Mouse (Mus musculus): Measurements from ENCODE around the gene Btg3. TPM values are rescaled to one million over a fixed set of nuclear protein-coding genes. Genes with fewer than 3 reads are reported as not detected.

Btg3 gene
- total and polyA plus RNA-seq, 2 experiments from 2014 or later: 7.5 to 61.4 TPM

DNA sequence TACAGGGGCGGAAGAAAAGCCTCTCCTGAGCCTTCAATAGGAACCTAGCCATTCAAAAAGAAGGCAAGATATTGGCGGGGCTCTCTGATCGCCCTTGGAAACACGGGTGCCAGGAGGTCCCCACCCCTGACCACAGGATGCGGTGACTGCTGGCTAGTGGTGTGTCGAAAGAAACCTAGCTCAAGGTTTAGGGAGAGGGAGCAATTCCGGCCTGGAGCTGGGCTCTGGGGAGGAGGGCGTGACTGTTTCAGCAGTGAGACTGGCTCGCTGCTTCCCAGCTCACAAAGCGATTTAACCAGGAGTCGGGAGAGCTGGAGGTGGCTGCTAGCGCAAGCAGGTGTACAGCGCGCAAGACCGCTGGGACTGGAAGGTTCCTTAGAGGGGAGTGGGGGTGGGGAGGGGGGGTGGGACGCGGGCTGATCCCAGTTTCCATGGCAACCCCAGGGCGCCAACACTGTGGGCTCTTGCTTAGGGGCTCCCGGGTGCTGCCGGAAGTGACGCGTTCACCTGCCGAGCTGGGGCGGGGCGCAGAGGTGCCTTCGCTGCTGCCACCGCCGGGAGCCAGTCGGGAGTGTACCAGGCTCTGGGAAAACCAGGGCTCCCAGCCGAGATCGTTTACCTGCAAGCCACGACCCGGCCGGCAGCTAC, 75.7 kb downstream of the Btg3 start, which contains the start of gene Cxadr:
Gene Cxadr, plus strand, starts transcription at position 307 of the 648 bp plus-strand sequence.
- ATAC-seq (ENCODE audit: insufficient read depth, low read depth) (peak; percentile 84), DNase-seq (ENCODE audit: low spot score) (peak; percentile 70)
- Histone ChIP-seq H3K27ac (ENCODE audit: low read depth) (peak within 1 kb of the TSS; percentile 65), H3K9ac (replicated peaks; ENCODE audit: low read depth, low read length) (peak within 1 kb of the TSS; percentile 75), H3K36me3 (replicated peaks; ENCODE audit: control insufficient read depth, insufficient read depth, low read length) (no peaks in the 10 kb centered on the region), H3K4me1 (ENCODE audit: control insufficient read depth, insufficient read depth) (peaks cover 11% of the 10 kb centered on the region), H3K4me3 (ENCODE audit: low read depth, low read length) (peak within 1 kb of the TSS; percentile 64), H3K27me3 (ENCODE audit: control insufficient read depth, insufficient read depth, low read length) (no peaks in the 10 kb centered on the region), H3K9me3 (replicated peaks; ENCODE audit: control insufficient read depth, low read length) (no peaks in the 10 kb centered on the region), H3K4me2 (ENCODE audit: low read depth, low read length) (peak within 1 kb of the TSS; percentile 77)
- 2% methylated on average over 31 of the region's 34 CpGs for WGBS
- TF ChIP-seq CTCF (IDR thresholded peaks at IDR 0.05; ENCODE audit: low read depth): no peak
- no peak for TF ChIP-seq EP300 (IDR thresholded peaks at IDR 0.05; ENCODE audit: low read depth)

DNA sequence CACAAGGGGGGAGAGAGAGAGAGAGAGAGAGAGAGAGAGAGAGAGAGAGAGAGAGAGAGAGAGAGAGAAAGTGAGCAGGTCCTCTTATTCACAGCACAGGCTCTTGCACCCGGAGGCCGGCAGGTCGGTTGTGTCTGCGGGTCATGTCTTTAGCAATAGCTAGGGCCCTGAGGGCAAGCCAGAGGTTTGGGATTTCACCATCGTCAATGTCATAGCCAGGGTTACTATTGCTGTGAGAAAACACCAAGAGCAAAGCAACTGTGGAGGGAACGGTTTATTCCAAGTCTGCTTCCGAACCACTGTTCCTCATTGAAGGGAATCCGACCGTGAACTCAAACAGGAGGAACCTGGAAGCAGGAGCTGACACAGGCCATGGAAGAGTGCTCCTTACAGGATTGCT, 80.9 kb downstream of the Btg3 start:
- Histone ChIP-seq H3K4me3 (ENCODE audit: low read depth, low read length) (no peak overlapping the region), H3K9me3 (replicated peaks; ENCODE audit: control insufficient read depth, low read length) (no peaks in the 10 kb centered on the region), H3K9ac (replicated peaks; ENCODE audit: low read depth, low read length) (no peak overlapping the region), H3K36me3 (replicated peaks; ENCODE audit: control insufficient read depth, insufficient read depth, low read length) (no peaks in the 10 kb centered on the region), H3K4me1 (ENCODE audit: control insufficient read depth, insufficient read depth) (no peaks in the 10 kb centered on the region), H3K4me2 (ENCODE audit: low read depth, low read length) (no peak overlapping the region), H3K27me3 (ENCODE audit: control insufficient read depth, insufficient read depth, low read length) (no peaks in the 10 kb centered on the region), H3K27ac (ENCODE audit: low read depth) (no peak overlapping the region)
- DNase-seq (ENCODE audit: low spot score) (no peak), ATAC-seq (ENCODE audit: insufficient read depth, low read depth) (no peak)
- TF ChIP-seq EP300 (IDR thresholded peaks at IDR 0.05; ENCODE audit: low read depth): no peak
- no peak for TF ChIP-seq CTCF (IDR thresholded peaks at IDR 0.05; ENCODE audit: low read depth)
- 81% methylated on average over 9 of the region's 9 CpGs for WGBS

DNA sequence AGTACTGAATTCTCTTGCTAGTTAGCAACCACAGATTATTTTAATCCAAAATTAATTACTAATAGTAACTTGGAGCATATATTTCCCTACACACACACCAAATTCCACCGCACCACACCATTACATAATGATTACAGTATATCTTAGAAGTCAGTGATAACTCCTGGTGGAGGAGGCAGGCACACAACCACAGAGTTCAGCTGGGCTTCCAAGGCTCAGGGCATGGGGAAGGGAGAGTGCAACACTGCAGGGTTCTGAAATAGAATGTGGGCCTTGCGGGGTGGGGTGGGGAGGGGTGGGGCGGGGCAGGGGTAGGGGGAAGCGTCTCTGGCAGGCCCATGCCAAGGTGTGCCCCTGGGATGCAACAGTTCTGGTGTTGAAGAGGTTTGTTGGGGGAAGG, 81.4 kb downstream of the Btg3 start:
- Histone ChIP-seq H3K4me2 (ENCODE audit: low read depth, low read length) (no peak overlapping the region), H3K9me3 (replicated peaks; ENCODE audit: control insufficient read depth, low read length) (no peaks in the 10 kb centered on the region), H3K27ac (ENCODE audit: low read depth) (no peak overlapping the region), H3K27me3 (ENCODE audit: control insufficient read depth, insufficient read depth, low read length) (no peaks in the 10 kb centered on the region), H3K4me1 (ENCODE audit: control insufficient read depth, insufficient read depth) (no peaks in the 10 kb centered on the region), H3K9ac (replicated peaks; ENCODE audit: low read depth, low read length) (no peak overlapping the region), H3K4me3 (ENCODE audit: low read depth, low read length) (no peak overlapping the region), H3K36me3 (replicated peaks; ENCODE audit: control insufficient read depth, insufficient read depth, low read length) (no peaks in the 10 kb centered on the region)
- DNase-seq (ENCODE audit: low spot score): no peak
- TF ChIP-seq CTCF (IDR thresholded peaks at IDR 0.05; ENCODE audit: low read depth): no peak
- no peak for TF ChIP-seq EP300 (IDR thresholded peaks at IDR 0.05; ENCODE audit: low read depth)
- 51% methylated on average over 4 of the region's 4 CpGs for WGBS
- ATAC-seq (ENCODE audit: insufficient read depth, low read depth): no peak

- ATAC-seq (ENCODE audit: insufficient read depth, low read depth) (no peak), DNase-seq (ENCODE audit: low spot score) (no peak)
- Histone ChIP-seq H3K27me3 (ENCODE audit: control insufficient read depth, insufficient read depth, low read length) (no peaks in the 10 kb centered on the region), H3K9me3 (replicated peaks; ENCODE audit: control insufficient read depth, low read length) (no peaks in the 10 kb centered on the region), H3K4me3 (ENCODE audit: low read depth, low read length) (no peak overlapping the region), H3K4me2 (ENCODE audit: low read depth, low read length) (no peak overlapping the region), H3K27ac (ENCODE audit: low read depth) (peak overlapping the region; percentile 15; the same call in 1 of the 2 replicates), H3K9ac (replicated peaks; ENCODE audit: low read depth, low read length) (no peak overlapping the region), H3K4me1 (ENCODE audit: control insufficient read depth, insufficient read depth) (no peaks in the 10 kb centered on the region), H3K36me3 (replicated peaks; ENCODE audit: control insufficient read depth, insufficient read depth, low read length) (no peaks in the 10 kb centered on the region)
- no peak for TF ChIP-seq EP300 (IDR thresholded peaks at IDR 0.05; ENCODE audit: low read depth)
- no peak for TF ChIP-seq CTCF (IDR thresholded peaks at IDR 0.05; ENCODE audit: low read depth)
- WGBS: 49% methylated on average over 5 of the region's 5 CpGs
Measured at GRCm38 (mm10) chr16:78294606-78295275, 82.3 kb downstream of the Btg3 start.

DNA sequence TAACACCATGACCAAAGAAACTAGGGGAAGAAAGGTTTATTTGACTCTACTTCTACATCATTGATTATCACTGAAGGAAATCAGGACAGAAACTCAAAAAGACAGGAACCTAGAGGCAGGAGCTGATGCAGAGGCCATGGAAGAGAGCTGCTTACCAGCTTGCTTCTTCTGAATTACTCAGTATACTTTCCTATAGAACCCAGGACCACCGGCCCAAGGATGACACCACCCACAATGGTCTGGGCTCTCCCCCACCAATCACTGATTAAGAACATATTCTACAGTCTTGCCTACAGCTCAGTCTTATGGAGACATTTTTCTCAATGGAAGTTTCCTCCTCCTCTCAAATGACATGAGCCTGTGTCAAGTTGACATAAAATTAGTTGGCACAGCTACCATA, 82.9 kb downstream of the Btg3 start:
- Histone ChIP-seq H3K9me3 (replicated peaks; ENCODE audit: control insufficient read depth, low read length) (no peaks in the 10 kb centered on the region), H3K27me3 (ENCODE audit: control insufficient read depth, insufficient read depth, low read length) (no peaks in the 10 kb centered on the region), H3K27ac (ENCODE audit: low read depth) (no peak overlapping the region), H3K4me1 (ENCODE audit: control insufficient read depth, insufficient read depth) (no peaks in the 10 kb centered on the region), H3K36me3 (replicated peaks; ENCODE audit: control insufficient read depth, insufficient read depth, low read length) (no peaks in the 10 kb centered on the region), H3K4me2 (ENCODE audit: low read depth, low read length) (no peak overlapping the region), H3K9ac (replicated peaks; ENCODE audit: low read depth, low read length) (no peak overlapping the region), H3K4me3 (ENCODE audit: low read depth, low read length) (no peak overlapping the region)
- 79% methylated on average over 1 of the region's 1 CpGs for WGBS
- no peak for TF ChIP-seq CTCF (IDR thresholded peaks at IDR 0.05; ENCODE audit: low read depth)
- TF ChIP-seq EP300 (IDR thresholded peaks at IDR 0.05; ENCODE audit: low read depth): no peak
- DNase-seq (ENCODE audit: low spot score): no peak
- ATAC-seq (ENCODE audit: insufficient read depth, low read depth): no peak

Data from heart, postnatal 0 days (tissue).